Mouse (Mus musculus): ENCODE measurements around the gene Ccser2. TPM values are rescaled to one million over a fixed set of nuclear protein-coding genes. Genes with fewer than 3 reads are reported as not detected.

The Ccser2 gene
- total RNA-seq, 2 experiments from 2014 or later = 106 to 115 TPM

DNA sequence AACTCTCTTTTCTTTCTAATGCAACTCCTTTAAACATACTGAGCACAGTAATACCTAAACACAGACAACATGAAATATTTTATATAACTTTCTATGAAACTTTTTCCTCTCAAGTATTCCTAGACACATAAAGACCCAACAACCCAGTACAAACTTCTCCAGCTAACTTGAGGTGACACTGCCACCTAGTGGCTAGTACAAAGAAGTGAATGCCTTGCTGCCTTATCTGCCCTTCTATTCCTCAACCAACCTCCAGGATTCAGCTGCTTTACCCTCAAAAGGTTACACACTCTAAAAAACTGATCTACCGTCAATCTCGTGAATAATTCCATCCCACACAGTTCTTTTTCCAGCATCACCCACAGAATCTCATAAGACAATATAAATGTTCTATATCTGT is 16.4 kb downstream of the Ccser2 start:
- intact Hi-C loops (cut with DNase I) = loop anchor here (1.0 to 5.0 kb wide), 3 partner anchors 17 to 85 kb away; partner anchors contain the start of gene Ccser2
- DNase-seq = peak; percentile 30 to 55

DNA sequence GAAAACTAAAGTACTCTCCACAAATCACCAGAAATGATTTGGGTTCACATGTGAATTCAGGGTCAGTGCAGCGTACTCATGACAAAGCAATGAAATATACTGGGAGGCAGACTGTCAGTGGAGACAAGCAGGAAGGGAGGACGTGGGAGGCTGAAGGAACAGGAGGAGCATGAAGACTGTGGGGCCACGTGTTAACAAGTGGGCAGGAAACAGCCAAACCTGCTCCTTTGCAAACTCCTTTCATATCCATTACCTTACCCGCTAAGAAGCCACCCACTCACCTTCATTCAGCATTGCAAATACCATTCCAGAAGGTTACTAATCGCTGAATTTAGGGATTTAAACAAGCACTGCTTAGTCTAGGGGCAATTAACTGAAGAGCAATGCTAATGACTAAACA is 25.9 kb downstream of the Ccser2 start:
- DNase-seq = no peak
- intact Hi-C loops (cut with DNase I) = no loop called here

DNA sequence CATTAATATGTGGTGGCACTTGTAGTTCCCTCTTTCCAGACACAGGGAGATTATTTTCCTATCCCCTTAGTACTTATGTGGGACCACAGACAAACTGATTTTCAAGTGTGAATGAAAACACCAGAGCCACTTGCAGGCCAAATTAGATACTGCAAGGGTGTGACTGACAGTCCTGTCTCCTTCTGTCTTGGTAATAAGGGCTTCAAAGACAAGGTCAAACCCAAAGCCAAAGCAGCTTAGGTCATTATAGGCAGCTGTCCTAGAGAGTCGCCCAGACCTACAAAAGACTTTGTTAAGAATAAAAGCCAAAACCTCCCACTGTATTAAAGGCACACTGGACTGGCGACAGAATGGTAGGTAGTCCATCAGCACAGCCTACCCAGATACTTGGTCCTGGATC is 30.6 kb downstream of the Ccser2 start:
- intact Hi-C loops (cut with DNase I) = loop anchor here (1.0 to 5.0 kb wide), 2 partner anchors 71 to 94 kb away; no protein-coding TSS in a partner anchor
- DNase-seq = no peak

DNA sequence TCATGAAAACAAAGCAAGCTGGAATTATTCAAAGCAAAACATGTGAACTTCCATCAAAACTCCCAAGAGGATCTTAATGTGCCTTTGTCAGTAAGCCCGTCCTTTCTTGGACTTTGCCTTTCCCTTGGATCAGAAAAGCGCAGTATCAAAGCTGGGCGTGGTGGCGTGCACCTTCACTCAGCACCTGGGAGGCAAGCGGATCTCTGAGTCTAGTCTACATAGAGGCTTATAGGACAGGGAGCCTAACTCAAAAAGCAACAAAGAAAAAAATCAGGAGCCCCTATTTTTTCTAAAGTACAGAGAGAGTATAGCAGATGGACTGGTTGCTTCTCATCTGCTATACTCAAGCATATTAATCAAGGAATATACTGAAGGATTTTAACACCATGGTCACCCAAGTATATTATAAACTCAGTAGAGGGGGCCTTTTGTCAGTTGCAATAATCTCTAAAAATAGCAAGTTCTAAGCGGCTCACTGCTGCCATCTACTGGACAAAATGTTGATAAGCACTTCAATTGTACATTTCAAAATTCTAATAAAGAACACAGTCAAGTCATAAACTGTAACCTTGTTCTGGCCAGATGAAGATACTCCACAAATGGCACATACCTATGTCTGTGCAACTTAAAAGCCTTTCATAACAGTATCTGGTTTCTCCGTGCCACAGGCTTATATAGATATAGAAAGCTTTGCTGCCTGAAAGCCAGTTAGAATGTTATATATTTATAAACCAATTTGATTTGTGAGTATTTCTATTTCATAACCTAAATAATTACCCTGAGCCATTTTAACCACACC is 31.3 kb downstream of the Ccser2 start:
- intact Hi-C loops (cut with DNase I) = loop anchor here (1.0 to 5.0 kb wide), 2 partner anchors 70 to 95 kb away; no protein-coding TSS in a partner anchor
- DNase-seq = peak; percentile 59 to 74

DNA sequence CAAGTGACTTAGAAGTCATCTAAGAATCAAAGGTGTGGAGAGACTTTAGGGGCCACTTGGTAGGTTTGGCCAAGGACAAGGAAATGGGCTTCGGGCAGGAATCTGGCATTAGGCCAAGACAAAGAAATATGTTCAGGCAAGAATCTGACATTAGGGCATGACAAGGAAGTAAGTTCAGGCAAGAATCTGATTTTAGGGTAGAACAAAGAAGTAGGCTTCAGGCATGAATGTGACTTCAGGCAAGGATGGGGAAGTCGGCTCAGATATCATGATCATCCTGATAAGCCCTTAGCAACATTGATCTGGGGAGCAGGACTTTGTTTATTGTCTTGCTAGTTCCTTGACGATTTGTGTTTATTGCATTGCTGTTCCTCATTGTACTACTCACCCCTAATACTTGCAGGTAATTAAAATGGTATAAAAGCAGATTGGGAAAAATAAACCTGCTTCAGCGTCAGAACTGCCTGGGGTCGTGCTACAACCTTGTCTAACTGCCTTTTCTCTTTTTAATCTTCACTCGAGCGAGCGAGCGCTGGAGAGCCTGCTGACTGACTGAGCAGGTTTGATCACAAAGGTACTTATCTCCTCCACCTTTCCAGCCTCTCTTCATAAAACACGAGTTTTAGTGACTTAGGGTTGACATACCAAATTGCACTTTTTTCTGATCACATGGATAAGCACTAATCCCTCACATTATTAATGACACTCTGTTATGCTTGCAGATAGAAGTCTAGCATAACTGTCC is 35.8 kb downstream of the Ccser2 start:
- DNase-seq = no peak
- intact Hi-C loops (cut with DNase I) = no loop called here

DNA sequence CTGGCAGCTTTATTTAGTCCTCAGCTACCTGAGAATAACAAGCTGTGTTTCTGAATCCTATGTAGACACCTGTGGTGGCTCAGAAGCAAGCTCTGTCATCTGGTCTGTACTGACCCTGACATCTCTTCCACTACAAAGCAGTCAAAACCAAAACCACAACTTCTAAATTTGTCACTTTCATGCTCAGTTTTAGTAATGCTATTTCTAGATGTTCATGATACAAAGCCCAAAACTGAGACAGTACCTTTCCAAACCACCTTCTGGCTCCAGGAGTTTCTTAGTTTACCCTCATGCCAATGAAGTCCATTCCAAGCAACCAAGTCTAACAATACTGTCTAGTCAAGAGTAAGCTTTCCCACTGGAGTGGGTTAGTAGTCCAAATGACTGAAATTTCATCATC is 36.5 kb downstream of the Ccser2 start:
- no peak for DNase-seq
- intact Hi-C loops (cut with DNase I) = no loop called here

DNA sequence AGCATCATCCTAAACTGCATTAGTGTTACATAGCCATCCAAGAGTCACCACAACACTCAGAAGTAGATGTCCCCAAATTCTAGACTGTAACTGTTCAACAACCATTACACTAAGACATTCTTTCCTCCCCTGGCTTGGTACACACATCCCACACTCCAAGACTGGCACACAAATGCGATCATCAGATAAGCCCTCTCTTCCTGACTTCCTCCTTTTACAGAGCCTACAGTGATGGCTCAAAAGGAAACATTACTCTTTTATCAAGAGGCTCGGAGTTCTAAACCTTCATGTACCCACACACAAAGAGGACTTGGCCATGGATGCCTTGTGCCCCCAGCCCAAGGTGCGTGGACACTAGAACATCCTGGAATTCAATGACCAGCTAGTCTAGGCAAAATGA is 45.2 kb downstream of the Ccser2 start:
- intact Hi-C loops (cut with DNase I) = no loop called here

DNA sequence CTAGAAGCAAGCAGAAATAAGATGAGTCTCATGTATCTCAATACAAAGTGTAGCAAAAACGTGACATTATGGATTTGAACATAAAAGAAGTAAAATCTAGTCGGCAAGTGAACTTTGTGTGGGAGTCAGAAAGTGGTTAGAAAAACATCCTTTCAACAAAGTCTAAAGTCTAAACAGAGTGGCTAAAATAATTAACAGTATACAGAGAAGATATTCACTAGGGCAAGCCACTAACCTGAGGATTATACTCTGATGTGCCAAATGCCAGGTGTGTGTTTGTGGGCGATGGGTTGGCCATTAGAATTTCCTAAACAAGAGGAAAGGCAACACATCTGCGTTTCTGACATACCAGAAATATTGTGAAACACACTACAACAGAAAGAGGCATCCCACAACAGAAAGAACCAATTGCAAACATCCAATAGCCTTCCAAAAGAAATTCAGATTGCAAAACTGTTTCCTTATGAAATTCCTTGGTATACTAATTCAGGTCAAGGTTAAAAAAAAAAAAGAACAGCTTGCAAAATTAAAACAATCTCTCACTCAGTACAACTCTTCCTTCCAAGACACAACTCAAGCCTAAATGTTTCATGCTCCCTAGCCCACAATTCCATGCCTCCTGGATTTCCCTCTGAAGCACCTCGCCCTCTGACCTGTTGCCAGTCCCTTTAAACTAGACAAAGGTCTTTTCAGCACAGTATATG is 47.1 kb downstream of the Ccser2 start:
- intact Hi-C loops (cut with DNase I) = no loop called here
- no peak for DNase-seq

More for the DNA sequence above, 45.2 kb downstream of the Ccser2 start:
- DNase-seq = no peak

DNA sequence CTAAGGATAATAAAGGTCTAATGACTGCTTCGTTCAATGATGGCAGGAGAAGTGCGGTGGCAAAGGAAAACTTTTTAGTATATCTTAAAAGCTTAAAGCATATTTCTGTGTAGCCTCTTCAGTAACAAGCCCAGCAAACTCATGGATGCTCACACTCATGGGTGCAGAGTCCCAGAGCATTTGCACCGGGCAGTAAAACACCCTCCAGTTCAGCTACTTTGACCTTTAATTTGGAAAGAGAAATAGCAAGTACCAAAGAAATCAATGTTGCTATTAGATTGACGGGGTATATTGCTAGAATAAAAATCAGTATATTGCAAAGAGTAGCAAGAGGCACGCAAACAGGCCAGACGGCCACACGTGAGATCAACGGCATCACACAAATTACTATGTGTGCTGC is 48.7 kb downstream of the Ccser2 start:
- intact Hi-C loops (cut with DNase I) = no loop called here

DNA sequence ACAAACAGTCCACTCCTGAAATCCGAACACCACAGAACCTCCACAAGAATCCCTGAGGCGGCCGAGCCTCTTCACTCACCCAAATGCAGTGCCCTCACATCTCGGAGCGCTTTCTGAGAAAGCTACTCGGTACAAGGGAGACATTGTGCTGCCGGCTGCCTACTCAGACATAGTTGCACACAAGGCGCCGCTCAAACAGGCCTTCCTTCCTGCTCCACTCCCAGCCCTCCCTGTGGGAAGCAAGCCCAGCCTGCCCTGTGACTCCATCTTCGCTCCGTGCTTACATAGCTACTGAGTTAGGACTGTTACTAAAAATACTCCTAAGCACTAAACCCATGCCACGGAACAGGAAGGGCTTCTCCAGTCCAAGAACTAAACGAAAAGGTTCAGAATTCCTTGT is 49.4 kb downstream of the Ccser2 start:
- intact Hi-C loops (cut with DNase I) = no loop called here
- DNase-seq = peak; percentile 92 to 93

More for the DNA sequence above, 48.7 kb downstream of the Ccser2 start:
- no peak for DNase-seq

DNA sequence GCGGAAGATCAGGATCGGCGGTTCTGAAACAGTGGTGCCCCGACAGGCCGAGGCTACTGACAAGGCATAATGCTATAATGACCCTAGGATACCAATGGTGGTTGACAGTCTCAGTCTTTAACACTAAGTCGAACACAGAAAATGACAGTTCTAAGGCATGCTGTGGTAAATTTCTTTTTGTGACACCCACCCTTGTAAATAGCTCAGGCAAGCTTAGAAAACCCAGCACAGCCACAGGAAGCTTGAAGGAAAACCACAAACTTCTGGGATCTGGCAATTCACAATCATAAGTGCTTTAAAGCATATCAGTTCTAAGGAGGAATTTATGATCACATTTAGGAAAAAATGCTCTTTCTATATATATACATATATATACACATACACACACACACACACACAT is 53.4 kb downstream of the Ccser2 start:
- no peak for DNase-seq
- intact Hi-C loops (cut with DNase I) = no loop called here

DNA sequence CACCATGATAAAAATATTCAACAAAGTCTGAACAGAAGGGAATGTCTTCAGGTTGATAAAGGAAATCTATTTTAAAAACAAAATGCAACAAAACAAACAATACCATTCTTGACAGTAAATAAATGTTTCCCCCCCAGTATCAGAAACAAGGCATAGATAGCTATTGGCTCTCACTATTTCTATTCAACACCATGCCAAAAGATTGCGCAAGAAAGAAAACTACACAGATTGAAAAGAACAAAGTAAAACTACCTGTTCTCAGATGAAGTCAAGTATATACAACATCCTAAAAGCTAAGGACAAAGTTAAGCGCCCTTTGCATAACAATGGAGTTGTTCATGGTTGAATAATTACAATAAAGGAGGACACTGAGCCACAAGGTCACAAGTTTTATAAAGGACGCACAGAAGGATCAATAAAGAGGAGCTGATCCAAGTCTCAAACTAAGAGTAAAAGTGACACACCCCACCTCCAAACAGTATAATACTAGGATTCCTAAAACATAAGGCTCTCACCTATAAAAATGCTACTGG is 54.0 kb downstream of the Ccser2 start:
- intact Hi-C loops (cut with DNase I) = no loop called here

DNA sequence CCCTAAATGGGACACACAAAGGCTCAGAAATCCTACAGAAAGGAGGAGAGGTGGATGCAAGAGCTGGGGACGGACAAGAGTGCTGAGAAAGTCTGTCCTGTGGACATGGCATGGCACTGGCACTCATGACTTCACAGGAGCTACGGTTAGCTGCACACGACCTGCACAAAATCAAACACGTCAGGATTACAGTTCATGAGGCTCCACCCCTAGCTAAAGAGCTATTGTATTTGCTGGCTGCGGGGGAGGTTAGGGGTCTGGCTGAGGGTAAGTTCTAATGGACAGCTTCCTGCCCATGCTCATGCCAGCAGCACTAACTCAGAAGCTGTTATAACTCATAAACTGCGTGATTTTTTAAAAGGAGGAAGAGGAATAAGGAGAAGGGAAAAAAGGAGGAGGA is 56.8 kb downstream of the Ccser2 start:
- intact Hi-C loops (cut with DNase I) = no loop called here
- DNase-seq = no peak

More for the DNA sequence above, 54.0 kb downstream of the Ccser2 start:
- DNase-seq = no peak

DNA sequence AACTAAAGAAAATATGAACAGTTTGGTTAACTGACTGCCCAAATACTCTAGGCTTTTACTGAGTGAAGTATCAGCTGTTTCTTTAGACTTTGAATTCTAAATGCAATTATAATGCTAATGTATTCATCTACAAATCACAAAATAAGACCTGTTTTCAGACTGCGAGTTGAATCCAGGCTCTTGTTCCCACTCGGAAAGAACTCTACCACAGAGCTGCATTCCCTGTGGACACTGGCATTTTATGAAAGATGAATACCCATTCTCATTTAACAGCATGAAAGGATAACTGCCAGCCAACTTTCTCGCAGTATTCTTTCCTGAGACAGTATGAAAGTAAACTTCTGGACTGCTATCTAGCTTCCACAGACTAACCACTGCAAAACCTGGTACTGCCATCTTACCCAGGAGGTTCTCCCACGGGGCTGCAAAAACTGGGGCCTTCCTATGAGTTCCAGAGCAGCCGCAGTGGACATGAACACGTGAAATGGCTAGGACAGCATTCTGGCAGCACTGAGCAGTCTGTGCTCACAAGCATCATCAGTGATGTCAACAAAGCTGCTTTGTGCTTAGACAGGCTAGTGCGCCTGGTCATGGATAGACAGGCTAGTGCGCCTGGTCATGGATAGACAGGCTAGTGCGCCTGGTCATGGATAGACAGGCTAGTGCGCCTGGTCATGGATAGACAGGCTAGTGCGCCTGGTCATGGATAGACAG is 62.6 kb downstream of the Ccser2 start:
- intact Hi-C loops (cut with DNase I) = no loop called here

DNA sequence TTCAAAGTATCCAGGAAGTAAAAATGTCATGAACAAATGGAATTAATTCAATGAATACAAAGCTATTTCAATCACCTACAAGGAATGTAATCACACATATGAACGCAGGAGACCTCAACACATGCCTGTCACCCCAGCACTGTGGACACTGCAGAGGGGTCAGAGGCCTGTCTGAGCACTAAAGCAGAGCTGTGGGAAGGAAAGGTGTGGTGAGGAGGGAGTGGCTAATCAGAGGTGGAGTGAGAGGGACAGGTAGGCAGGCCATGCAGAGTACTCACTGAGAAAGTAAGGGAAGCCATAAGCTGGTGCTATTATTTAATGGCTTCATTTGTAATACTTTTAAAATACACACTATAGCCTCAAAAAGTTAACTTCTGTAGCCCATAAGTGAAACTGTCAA is 64.4 kb downstream of the Ccser2 start:
- DNase-seq = no peak
- intact Hi-C loops (cut with DNase I) = no loop called here

More for the DNA sequence above, 62.6 kb downstream of the Ccser2 start:
- DNase-seq = no peak

DNA sequence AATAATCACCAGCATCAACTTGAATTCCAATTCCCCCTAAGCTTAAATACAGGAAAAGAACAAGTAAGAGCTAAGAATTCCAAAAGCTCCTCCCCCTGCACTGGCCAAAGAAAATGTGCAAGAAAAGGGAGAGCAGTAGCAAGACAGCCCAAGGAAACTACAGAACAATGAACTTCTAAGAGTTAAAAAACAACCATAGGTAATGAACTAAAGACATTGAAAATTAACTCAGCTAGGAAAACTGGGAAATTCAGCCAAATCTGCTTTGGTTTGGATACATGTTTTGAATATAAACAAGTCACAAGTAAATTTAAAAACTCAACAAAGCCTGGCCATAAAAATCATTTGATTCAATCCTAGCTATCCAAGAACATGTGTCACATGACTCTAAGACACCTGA is 67.7 kb downstream of the Ccser2 start:
- DNase-seq = no peak
- intact Hi-C loops (cut with DNase I) = no loop called here

DNA sequence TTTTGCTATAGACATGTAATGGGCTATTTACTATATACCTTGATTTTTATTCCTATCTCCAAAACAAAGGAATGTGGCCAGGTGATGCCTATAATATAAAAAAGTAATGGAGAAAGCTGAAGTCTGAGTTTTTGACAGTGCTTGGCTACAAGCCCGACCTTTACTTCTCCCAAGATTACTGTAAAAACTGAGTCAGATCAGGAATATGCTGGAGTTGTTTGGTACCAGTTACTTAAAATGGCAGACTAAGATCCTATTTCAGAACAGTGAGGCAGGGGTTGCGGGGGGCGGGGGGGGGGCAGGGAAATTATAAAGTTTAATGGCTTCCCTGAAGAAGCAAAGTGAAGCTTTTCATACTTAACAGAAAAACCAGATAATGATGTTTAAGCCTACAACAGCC is 73.9 kb downstream of the Ccser2 start:
- DNase-seq = no peak
- intact Hi-C loops (cut with DNase I) = no loop called here

DNA sequence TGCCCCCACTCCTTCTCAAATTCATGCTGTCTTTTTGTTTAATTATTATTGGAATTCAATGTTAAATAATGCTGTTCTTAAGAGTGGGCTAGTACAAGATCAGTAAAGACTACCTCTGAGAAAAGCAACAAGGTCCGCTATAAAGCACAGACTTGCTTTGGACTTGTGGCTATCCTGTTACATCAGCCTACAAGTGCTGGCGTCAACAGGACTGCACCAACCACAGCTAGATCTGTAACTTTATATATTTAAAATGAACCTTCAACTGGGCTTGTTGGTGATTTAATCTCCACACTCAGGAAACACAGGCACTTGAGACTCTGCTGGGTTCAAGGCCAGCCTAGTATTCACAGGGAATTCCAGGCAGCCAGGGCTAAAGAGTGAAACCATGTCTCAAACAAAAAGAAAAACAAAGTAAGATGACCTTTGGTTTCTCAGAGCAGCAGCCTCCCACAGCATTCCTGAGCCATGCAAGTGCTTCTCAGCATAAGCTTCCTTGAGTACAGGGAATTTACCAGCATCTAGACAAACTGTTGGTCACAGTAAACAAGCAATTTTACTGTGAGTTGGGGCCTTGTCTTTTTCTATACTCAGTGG is 75.7 kb downstream of the Ccser2 start:
- DNase-seq = no peak
- intact Hi-C loops (cut with DNase I) = no loop called here

DNA sequence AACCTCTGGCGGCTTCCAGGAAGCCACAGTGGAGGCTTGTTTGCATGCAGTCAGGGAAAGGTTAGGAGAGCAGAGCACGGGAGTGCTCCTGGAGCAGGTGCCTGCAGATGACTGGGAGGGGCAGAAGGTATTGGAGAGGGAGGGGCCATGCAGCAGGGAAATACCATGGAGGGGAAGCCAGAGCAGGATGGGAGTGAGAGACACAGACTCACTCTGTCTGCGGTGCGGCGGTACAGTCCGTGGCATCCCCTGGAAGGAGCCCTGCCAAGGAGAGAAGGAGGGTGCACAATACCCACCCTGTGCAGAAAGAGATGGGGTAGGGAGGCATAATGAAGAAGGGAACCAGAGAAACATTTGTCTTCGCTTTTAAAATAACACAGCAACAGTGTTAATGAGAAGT is 78.4 kb downstream of the Ccser2 start:
- no peak for DNase-seq
- intact Hi-C loops (cut with DNase I) = no loop called here

DNA sequence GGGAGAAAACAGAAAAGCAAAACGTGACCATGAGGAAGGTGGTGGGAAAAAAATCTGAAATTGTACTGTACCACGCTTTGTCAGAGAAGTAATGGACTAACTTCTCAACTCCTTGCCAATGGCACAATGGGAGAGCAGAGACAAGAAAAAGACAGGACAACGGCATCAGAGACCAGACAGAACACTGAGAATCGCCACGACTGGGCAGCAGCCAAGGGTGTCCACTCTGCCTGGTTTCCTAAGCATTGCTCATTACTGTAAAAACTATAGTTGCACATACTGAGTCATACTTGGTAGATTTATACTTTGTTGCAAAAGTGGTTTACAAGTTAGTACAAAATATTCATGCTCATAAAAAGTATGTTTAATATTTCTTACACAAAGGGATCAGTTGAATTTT is 82.9 kb downstream of the Ccser2 start:
- intact Hi-C loops (cut with DNase I) = no loop called here
- DNase-seq = no peak

Data from heart, postnatal 10 days (tissue).